Mouse (Mus musculus) adipocyte (in vitro differentiated cells): ENCODE results near the gene Gm10718.
"Not testable (repeated sequence)": the region's sequence is repeated elsewhere in the genome, so short reads cannot be mapped to it uniquely, and the experiment has no call there.

Experiments used
- DNase-seq: peaks from one replicate; pipeline ENCODE4 v3.0.0-alpha.2; 2016; ENCODE audit warnings: low spot score

Gene Gm10718

DNA sequence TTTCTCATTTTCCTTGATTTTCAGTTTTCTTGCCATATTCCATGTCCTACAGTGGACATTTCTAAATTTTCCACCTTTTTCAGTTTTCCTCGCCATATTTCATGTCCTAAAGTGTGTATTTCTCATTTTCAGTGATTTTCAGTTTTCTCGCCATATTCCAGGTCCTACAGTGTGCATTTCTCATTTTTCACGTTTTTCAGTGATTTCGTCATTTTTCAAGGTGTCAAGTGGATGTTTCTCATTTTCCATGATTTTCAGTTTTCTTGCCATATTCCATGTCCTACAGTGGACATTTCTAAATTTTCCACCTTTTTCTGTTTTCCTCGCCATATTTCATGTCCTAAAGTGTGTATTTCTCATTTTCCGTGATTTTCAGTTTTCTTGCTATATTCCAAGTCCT is 2.3 kb downstream of the Gm10718 start:
- not testable (repeated sequence) for DNase-seq

DNA sequence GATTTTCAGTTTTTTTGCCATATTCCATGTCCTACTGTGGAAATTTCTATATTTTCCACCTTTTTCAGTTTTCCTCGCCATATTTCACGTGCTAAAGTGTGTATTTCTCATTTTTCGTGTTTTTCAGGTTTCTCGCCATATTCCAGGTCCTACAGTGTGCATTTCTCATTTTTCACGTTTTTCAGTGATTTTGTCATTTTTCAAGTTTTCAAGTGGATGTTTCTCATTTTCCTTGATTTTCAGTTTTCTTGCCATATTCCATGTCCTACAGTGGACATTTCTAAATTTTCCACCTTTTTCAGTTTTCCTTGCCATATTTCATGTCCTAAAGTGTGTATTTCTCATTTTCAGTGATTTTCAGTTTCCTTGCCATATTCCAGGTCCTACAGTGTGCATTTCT is 2.8 kb downstream of the Gm10718 start:
- DNase-seq = not testable (repeated sequence)

DNA sequence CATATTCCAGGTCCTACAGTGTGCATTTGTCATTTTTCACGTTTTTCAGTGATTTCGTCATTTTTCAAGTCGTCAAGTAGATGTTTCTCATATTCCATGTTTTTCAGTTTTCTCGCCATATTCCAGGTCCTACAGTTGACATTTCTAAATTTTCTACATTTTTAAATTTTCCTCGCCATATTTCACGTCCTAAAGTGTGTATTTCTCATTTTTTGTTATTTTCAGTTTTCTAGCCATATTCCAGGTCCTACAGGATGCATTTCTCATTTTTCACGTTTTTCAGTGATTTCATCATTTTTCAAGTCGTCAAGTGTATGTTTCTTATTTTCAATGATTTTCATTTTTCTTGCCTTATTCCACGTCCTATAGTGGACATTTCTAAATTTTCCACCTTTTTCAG is 3.4 kb downstream of the Gm10718 start:
- DNase-seq = not testable (repeated sequence)

DNA sequence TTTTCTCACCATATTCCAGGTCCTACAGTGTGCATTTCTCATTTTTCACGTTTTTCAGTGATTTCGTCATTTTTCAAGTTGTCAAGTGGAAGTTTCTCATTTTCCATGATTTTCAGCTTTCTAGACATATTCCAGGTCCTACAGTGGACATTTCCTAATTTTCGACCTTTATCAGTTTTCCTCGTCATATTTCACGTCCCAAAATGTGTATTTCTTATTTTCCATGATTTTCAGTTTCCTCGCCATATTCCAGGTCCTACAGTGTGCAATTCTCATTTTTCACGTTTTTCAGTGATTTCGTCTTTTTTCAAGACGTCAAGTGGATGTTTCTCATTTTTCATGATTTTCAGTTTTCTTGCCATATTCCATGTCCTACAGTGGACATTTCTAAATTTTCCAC is 3.9 kb downstream of the Gm10718 start:
- DNase-seq = peak; percentile 80

DNA sequence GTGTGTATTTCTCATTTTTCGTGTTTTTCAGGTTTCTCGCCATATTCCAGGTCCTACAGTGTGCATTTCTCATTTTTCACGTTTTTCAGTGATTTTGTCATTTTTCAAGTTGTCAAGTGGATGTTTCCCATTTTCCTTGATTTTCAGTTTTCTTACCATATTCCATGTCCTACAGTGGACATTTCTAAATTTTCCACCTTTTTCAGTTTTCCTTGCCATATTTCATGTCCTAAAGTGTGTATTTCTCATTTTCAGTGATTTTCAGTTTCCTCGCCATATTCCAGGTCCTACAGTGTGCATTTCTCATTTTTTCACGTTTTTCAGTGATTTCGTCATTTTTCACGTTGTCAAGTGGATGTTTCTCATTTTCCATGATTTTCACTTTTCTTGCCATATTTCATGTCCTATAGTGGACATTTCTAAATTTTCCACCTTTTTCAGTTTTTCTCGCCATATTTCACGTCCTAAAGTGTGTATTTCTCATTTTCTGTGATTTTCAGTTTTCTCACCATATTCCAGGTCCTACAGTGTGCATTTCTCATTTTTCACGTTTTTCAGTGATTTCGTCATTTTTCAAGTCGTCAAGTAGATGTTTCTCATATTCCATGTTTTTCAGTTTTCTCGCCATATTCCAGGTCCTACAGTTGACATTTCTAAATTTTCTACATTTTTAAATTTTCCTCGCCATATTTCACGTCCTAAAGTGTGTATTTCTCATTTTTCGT is 6.1 kb downstream of the Gm10718 start:
- not testable (repeated sequence) for DNase-seq

DNA sequence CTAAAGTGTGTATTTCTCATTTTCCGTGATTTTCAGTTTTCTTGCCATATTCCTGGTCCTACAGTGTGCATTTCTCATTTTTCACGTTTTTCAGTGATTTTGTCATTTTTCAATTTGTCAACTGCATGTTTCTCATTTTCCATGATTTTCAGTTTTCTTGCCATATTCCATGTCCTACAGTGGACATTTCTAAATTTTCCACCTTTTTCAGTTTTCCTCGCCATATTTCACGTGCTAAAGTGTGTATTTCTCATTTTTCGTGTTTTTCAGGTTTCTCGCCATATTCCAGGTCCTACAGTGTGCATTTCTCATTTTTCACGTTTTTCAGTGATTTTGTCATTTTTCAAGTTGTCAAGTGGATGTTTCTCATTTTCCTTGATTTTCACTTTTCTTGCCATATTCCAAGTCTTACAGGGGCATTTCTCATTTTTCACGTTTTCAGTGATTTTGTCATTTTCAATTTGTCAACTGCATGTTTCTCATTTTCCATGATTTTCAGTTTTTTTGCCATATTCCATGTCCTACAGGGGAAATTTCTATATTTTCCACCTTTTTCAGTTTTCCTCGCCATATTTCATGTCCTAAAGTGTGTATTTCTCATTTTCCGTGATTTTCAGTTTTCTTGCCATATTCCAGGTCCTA is 7.5 kb downstream of the Gm10718 start:
- DNase-seq = peak; percentile 98

DNA sequence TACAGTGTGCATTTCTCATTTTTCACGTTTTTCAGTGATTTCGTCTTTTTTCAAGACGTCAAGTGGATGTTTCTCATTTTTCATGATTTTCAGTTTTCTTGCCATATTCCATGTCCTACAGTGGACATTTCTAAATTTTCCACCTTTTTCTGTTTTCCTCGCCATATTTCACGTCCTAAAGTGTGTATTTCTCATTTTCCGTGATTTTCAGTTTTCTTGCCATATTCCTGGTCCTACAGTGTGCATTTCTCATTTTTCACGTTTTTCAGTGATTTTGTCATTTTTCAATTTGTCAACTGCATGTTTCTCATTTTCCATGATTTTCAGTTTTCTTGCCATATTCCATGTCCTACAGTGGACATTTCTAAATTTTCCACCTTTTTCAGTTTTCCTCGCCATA is 11.0 kb downstream of the Gm10718 start, which contains the start of gene Gm17535:
Gene Gm17535 (plus strand): TSS at position 301 of the 400 bp plus-strand sequence.
- not testable (repeated sequence) for DNase-seq

DNA sequence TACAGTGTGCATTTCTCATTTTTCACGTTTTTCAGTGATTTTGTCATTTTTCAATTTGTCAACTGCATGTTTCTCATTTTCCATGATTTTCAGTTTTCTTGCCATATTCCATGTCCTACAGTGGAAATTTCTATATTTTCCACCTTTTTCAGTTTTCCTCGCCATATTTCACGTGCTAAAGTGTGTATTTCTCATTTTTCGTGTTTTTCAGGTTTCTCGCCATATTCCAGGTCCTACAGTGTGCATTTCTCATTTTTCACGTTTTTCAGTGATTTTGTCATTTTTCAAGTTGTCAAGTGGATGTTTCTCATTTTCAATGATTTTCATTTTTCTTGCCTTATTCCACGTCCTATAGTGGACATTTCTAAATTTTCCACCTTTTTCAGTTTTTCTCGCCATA is 13.2 kb downstream of the Gm10718 start, which contains the start of gene Gm10715:
Gene Gm10715 (plus strand): TSS at position 301 of the 400 bp plus-strand sequence.
- not testable (repeated sequence) for DNase-seq

DNA sequence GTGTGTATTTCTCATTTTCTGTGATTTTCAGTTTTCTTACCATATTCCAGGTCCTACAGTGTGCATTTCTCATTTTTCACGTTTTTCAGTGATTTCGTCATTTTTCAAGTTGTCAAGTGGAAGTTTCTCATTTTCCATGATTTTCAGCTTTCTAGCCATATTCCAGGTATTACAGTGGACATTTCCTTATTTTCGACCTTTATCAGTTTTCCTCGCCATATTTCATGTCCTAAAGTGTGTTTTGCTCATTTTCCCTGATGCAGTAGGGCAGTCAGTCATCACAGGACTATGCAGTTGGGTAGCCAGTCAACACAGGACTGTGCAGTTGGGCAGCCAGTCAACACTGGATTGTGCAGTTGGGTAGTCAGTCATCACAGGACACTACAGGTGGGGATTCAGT is 14.8 kb downstream of the Gm10718 start:
- DNase-seq = peak; percentile 28
